Mouse (Mus musculus) midbrain, embryonic 11.5 days (tissue): ENCODE results near the gene Olfr1040. TPM values are rescaled to one million over a fixed set of nuclear protein-coding genes. Genes with fewer than 3 reads are reported as not detected.

ENCODE experiments used
- polyA plus RNA-seq: library from polyadenylated mRNA; unstranded; fragments of >200 nt; fragmentation: Nextera tagmentation; extraction: Ambion mirVana; gene quantifications from 2 replicates; pipeline ENCODE4 v1.2.1, GENCODE M21; 2014

The Olfr1040 gene
- polyA plus RNA-seq, 1 experiment from 2014 or later: not detected

Other genes with a start within 250 kb of the Olfr1040 start
- gene Olfr1024, start 241.7 kb downstream of the Olfr1040 start, polyA plus RNA-seq: not detected in 2 replicates
- not detected in 2 replicates for gene Olfr1025-ps1, start 231.5 kb downstream of the Olfr1040 start, polyA plus RNA-seq
- not detected in 2 replicates for gene Olfr1026, start 225.2 kb downstream of the Olfr1040 start, polyA plus RNA-seq
- not detected in 2 replicates for gene Olfr1028, start 196.3 kb downstream of the Olfr1040 start, polyA plus RNA-seq
- gene Olfr1029, start 172.8 kb downstream of the Olfr1040 start, polyA plus RNA-seq: not detected in 2 replicates
- not detected in 2 replicates for gene Olfr1030, start 167.5 kb downstream of the Olfr1040 start, polyA plus RNA-seq
- not detected in 2 replicates for gene Olfr1031, start 156.4 kb downstream of the Olfr1040 start, polyA plus RNA-seq
- not detected in 2 replicates for gene Olfr1032, start 141.2 kb downstream of the Olfr1040 start, polyA plus RNA-seq
- gene Olfr1033, start 126.1 kb downstream of the Olfr1040 start, polyA plus RNA-seq: not detected in 2 replicates
- gene Olfr1034, start 100.9 kb downstream of the Olfr1040 start, polyA plus RNA-seq: not detected in 2 replicates
- gene Olfr1036, start 72.7 kb downstream of the Olfr1040 start, polyA plus RNA-seq: not detected in 2 replicates
- gene Olfr1037, start 59.3 kb downstream of the Olfr1040 start, polyA plus RNA-seq: not detected in 2 replicates
- not detected in 2 replicates for gene Olfr1039, start 10.8 kb downstream of the Olfr1040 start, polyA plus RNA-seq
- not detected in 2 replicates for gene Olfr1042, start 15.1 kb upstream of the Olfr1040 start, polyA plus RNA-seq
- not detected in 2 replicates for gene Olfr1043, start 20.8 kb upstream of the Olfr1040 start, polyA plus RNA-seq
- not detected in 2 replicates for gene Olfr1044, start 31.1 kb upstream of the Olfr1040 start, polyA plus RNA-seq
- gene Olfr52, start 39.0 kb upstream of the Olfr1040 start, polyA plus RNA-seq: not detected in 2 replicates
- not detected in 2 replicates for gene Olfr1045, start 56.3 kb upstream of the Olfr1040 start, polyA plus RNA-seq
- gene Olfr1046, start 72.6 kb upstream of the Olfr1040 start, polyA plus RNA-seq: not detected in 2 replicates
- gene Olfr1047, start 84.7 kb upstream of the Olfr1040 start, polyA plus RNA-seq: not detected in 2 replicates
- gene Olfr1048, start 93.6 kb upstream of the Olfr1040 start, polyA plus RNA-seq: not detected in 2 replicates
- not detected in 2 replicates for gene Olfr1049, start 111.6 kb upstream of the Olfr1040 start, polyA plus RNA-seq
- gene Olfr1051, start 132.4 kb upstream of the Olfr1040 start, polyA plus RNA-seq: not detected in 2 replicates
- not detected in 2 replicates for gene Olfr1052, start 145.7 kb upstream of the Olfr1040 start, polyA plus RNA-seq
- not detected in 2 replicates for gene Olfr1053, start 168.6 kb upstream of the Olfr1040 start, polyA plus RNA-seq
- not detected in 2 replicates for gene Olfr1054, start 188.7 kb upstream of the Olfr1040 start, polyA plus RNA-seq
- not detected in 2 replicates for gene Olfr1055, start 203.6 kb upstream of the Olfr1040 start, polyA plus RNA-seq
- gene Olfr1056, start 215.7 kb upstream of the Olfr1040 start, polyA plus RNA-seq: not detected in 2 replicates
- gene Olfr1057, start 231.7 kb upstream of the Olfr1040 start, polyA plus RNA-seq: not detected in 2 replicates
- gene Olfr1058, start 241.8 kb upstream of the Olfr1040 start, polyA plus RNA-seq: not detected in 2 replicates